Mouse (Mus musculus): ENCODE measurements around the gene Wls. TPM values are rescaled to one million over a fixed set of nuclear protein-coding genes. Genes with fewer than 3 reads are reported as not detected.

Gene Wls
- polyA plus RNA-seq, 1 experiment from 2014 or later = 192 TPM

Other genes with a start within 250 kb of the Wls start
- not detected in 2 replicates for gene Rpe65, start 240.5 kb upstream of the Wls start, polyA plus RNA-seq (2016; fragmentation: Nextera tagmentation; extraction: Ambion mirVana)

Data from midbrain, embryonic 10.5 days (tissue).